Comparison of ENCODE assay signal across 8 mouse cellular contexts in the genomic region with DNA sequence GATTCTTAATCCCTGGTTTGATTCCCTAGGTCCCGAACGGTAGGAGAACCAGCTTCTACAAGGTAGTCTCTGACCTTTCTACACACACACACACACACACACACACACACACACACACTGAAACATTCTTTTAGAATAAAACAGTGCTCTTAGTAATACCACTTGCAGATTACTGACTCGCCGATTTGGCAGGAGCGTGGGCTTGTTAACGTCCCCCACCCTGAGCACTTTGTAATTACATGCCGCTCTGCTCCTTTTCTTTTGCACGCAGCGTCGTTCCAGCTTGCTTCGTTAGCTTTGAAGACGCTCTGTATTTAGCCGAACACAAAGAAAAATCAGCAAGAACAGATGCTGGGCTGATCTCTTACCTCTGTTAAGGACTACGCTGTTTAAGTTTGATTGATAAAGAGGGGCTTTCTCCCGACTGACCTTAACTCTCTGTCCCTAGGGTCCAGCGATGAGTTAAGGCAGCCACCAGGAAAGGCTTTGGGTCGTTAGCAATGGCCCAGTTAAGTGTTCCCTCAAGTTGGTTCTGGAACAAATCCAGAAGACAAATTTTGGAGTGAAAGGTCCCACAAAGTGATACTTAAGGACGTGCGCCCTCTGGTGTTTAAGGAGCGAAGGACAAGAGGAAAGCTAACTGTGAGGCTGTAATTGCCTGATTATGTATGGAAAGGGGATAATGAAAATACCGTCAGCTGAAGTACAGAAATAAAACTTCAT. TPM values are rescaled to one million over a fixed set of nuclear protein-coding genes. Genes with fewer than 3 reads are reported as not detected.
DNase-seq lines count a peak whose midpoint lies in the region; ATAC-seq lines count a peak whose summit lies in the region.

No protein-coding gene starts in this region.

- intact Hi-C loops in gastrocnemius, postnatal 14 days (cut with DNase I; ENCODE audit: low total_unique reads): loop anchor here (2.0 kb wide), 1 partner anchor 155 kb away; no protein-coding TSS in a partner anchor

- peak; percentile 98 for DNase-seq in adipocyte (ENCODE audit: low spot score)
- peak; percentile 60 for DNase-seq in gastrocnemius, postnatal 14 days
- DNase-seq in left cerebral cortex, adult 8-10 months (ENCODE audit: low spot score in 2 of 2): peak; percentile 18 to 51
- DNase-seq in right cerebral cortex, postnatal 14 days: peak; percentile 80

- ATAC-seq in common myeloid progenitor, adult 5-6 weeks (replicated peaks; ENCODE audit: low read depth, poor library complexity, severe bottlenecking): peak; percentile 90
- peak; percentile 43 for ATAC-seq in inflammation-experienced regulatory T-cells, adult 6 months
- peak; percentile 89 for ATAC-seq in megakaryocyte-erythroid progenitor cell, adult 5-6 weeks (replicated peaks; ENCODE audit: low FRiP score, low TSS enrichment, poor library complexity, severe bottlenecking)
- ATAC-seq in erythroid progenitor cell, adult 5-6 weeks (replicated peaks; ENCODE audit: low FRiP score, poor library complexity, severe bottlenecking): no peak

RNA-seq across cellular contexts. Expression of gene Commd2, which starts 26.1 kb away (rescaled TPM):
- total RNA-seq in common myeloid progenitor, adult 5-6 weeks (2017): 17.9 and 24.4 TPM in 2 replicates
- total RNA-seq in gastrocnemius, postnatal 14 days (2021): 10 to 100 TPM; 11.0 to 12.3 TPM
- polyA plus RNA-seq in inflammation-experienced regulatory T-cells, adult 6 months (2017; shearing (Covaris generic)): 10 to 100 TPM; 68.5 to 75.1 (median 69.8) TPM
- total RNA-seq in left cerebral cortex, adult 8-10 months (2022): 10 to 100 TPM; 18.5 to 20.9 (median 19.2) TPM
- 25.8 and 45.8 TPM in 2 replicates for total RNA-seq in megakaryocyte-erythroid progenitor cell, adult 5-6 weeks (2014; fragmentation: Nextera tagmentation)
- 14.6 and 14.9 TPM in 2 replicates for total RNA-seq in megakaryocyte-erythroid progenitor cell, adult 5-6 weeks (2017)
- total RNA-seq in erythroid progenitor cell, adult 5-6 weeks (2015; ENCODE audit: low replicate concordance): 14.3 and 19.1 TPM in 2 replicates
- 0.45 and 0.77 TPM in 2 replicates for total RNA-seq in erythroid progenitor cell, adult 5-6 weeks (2017; ENCODE audit: low replicate concordance)

RNA-seq across cellular contexts. Expression of gene Wwtr1, which starts 49.7 kb away (rescaled TPM):
- total RNA-seq in common myeloid progenitor, adult 5-6 weeks (2017): 0.19 TPM in 1 of 2 replicates, not detected in the other
- 10 to 100 TPM; 32.1 to 38.1 TPM for total RNA-seq in gastrocnemius, postnatal 14 days (2021)
- under 1 TPM in 2 of 3 experiments, not detected in 1; 0.13 to 0.19 TPM for polyA plus RNA-seq in inflammation-experienced regulatory T-cells, adult 6 months (2017; shearing (Covaris generic))
- 10 to 100 TPM; 11.3 to 13.5 (median 12.4) TPM for total RNA-seq in left cerebral cortex, adult 8-10 months (2022)
- not detected in 2 replicates for total RNA-seq in megakaryocyte-erythroid progenitor cell, adult 5-6 weeks (2014; fragmentation: Nextera tagmentation)
- not detected in 2 replicates for total RNA-seq in megakaryocyte-erythroid progenitor cell, adult 5-6 weeks (2017)
- total RNA-seq in erythroid progenitor cell, adult 5-6 weeks (2015; ENCODE audit: low replicate concordance): not detected in 2 replicates
- 0.26 TPM in 1 of 2 replicates, not detected in the other for total RNA-seq in erythroid progenitor cell, adult 5-6 weeks (2017; ENCODE audit: low replicate concordance)

Comparison
In these comparisons a context has a peak if more than half of its experiments do, and no peak if none do; other contexts are left out.
1. DNase-seq: peak in every context shown above with its lines; median percentile 98 in adipocyte; 80 in right cerebral cortex, postnatal 14 days; 60 in gastrocnemius, postnatal 14 days; 34 in left cerebral cortex, adult 8-10 months.
2. RNA of gene Wwtr1, which starts 49.7 kb away (total RNA-seq): 32.1 to 38.1 TPM in gastrocnemius, postnatal 14 days and 11.3 to 13.5 TPM in left cerebral cortex, adult 8-10 months; 0.19 TPM in common myeloid progenitor, adult 5-6 weeks, not detected in megakaryocyte-erythroid progenitor cell, adult 5-6 weeks and 0.26 TPM in erythroid progenitor cell, adult 5-6 weeks; every median in the first group is over 4 times any median in the second.